Mouse (Mus musculus) thymus, postnatal 10 days (tissue): Measurements from ENCODE around the gene Col6a5.

ENCODE experiments used
- DNase-seq, 2 experiments: peaks; one replicate each; pipeline ENCODE4 v3.0.0; 2021; ENCODE audit warnings: low spot score in 2 of 2

Col6a5 gene

DNA sequence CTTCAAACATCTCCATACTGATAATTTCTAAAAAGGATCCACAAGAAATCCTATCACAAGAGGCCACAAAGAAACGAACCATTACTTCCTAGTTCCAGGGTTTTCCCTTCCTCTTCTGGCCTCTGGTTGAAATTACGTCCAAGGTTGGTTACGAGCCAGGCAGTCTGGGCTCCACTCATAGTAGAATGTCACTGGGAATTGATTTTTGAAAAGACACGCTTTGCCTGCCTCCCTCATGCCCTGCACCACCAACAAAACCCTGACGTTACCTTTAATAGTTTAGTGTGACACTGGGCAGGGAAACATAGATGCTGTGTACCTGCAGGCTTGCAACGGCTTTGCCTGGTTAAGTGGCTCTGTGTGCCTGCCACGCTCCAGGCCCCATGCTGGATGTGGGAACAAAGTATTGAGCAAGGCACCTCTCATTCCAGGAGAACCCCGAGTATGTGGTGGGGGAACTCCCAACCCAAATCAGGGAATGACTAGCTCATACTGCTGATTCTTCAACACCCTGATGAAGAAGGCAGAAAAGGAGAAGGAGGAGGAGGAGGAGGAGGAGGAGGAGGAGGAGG lies 133.3 kb downstream of the Col6a5 start:
- no peak for DNase-seq

- DNase-seq: no peak
Observed at GRCm38 (mm10) chr9:105820711-105821110, 139.7 kb downstream of the Col6a5 start.

GRCm38 (mm10) chr9:105819155-105819709 lies 141.2 kb downstream of the Col6a5 start:
- no peak for DNase-seq

DNA sequence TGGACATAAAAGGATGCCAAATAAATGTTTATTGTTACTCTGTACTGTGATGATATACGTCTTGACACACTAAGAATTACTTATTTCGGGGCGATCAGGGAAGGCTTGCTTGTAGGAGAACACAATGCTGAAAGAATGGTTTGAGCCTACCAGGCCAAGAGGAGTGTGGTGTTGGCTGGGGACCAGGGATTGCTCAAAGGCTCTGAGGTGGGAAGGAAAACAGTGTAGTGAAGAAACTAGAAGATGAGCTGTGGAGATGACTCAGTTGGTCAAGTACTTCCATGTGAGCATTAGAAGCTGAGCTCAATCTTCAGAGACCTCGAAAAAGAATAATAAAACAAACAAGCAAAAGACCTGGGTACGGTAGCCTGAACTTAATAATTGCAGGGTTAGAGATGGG lies 146.0 kb downstream of the Col6a5 start:
- DNase-seq: no peak

DNA sequence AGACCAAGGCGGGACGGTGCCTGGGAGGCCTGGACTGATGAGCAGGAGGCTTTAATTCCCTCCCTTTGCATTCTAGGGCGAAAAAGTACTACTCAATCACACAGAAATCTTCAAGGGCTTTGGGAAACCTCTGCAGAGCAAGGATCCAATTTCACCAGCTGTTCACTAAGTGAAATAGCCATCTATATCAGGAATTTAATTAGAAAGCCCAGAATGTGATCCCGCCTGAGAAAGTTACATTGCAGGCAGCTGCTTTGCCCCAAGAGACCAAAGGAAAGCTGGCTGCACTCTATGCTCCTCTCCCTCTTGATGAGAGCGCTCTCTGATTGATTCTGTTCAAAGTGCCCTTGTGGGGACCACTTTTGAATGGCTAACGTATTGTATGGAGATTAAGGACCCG lies 149.0 kb downstream of the Col6a5 start:
- no peak for DNase-seq

GRCm38 (mm10) chr9:105808920-105809505 lies 151.4 kb downstream of the Col6a5 start:
- DNase-seq: no peak
